Mouse (Mus musculus) CD4-positive helper T cell, adult 2 months (primary cell): Measurements from ENCODE around the gene Dennd1a.

ENCODE experiments used
- DNase-seq: peaks from one replicate; pipeline ENCODE4 v3.0.0-alpha.2; 2012; ENCODE audit warnings: low read depth, missing footprints, low spot score

The Dennd1a gene

GRCm38 (mm10) chr2:38111655-38112351, 175.4 kb downstream of the Dennd1a start:
- no peak for DNase-seq

- no peak for DNase-seq
Measured at GRCm38 (mm10) chr2:38108586-38108985, 178.6 kb downstream of the Dennd1a start.

- DNase-seq: no peak
Measured at GRCm38 (mm10) chr2:38102674-38103073, 184.5 kb downstream of the Dennd1a start.

- no peak for DNase-seq
Measured at GRCm38 (mm10) chr2:38100289-38100688, 186.9 kb downstream of the Dennd1a start.

- DNase-seq: no peak
Measured at GRCm38 (mm10) chr2:38099120-38099773, 187.9 kb downstream of the Dennd1a start.

- no peak for DNase-seq
Measured at GRCm38 (mm10) chr2:38097469-38097868, 189.7 kb downstream of the Dennd1a start.

GRCm38 (mm10) chr2:38096328-38096727, 190.9 kb downstream of the Dennd1a start:
- no peak for DNase-seq

- DNase-seq: no peak
Measured at GRCm38 (mm10) chr2:38094380-38095163, 192.6 kb downstream of the Dennd1a start.

GRCm38 (mm10) chr2:38093968-38094367, 193.2 kb downstream of the Dennd1a start:
- DNase-seq: no peak

GRCm38 (mm10) chr2:38093242-38093641, 193.9 kb downstream of the Dennd1a start:
- DNase-seq: no peak

GRCm38 (mm10) chr2:38088346-38088745, 198.8 kb downstream of the Dennd1a start:
- DNase-seq: no peak

GRCm38 (mm10) chr2:38085058-38085457, 202.1 kb downstream of the Dennd1a start:
- DNase-seq: no peak

- DNase-seq: no peak
Measured at GRCm38 (mm10) chr2:38083251-38083650, 203.9 kb downstream of the Dennd1a start.

GRCm38 (mm10) chr2:38074495-38074894, 212.7 kb downstream of the Dennd1a start:
- DNase-seq: no peak

GRCm38 (mm10) chr2:38072061-38072460, 215.1 kb downstream of the Dennd1a start:
- peak; percentile 44 for DNase-seq

GRCm38 (mm10) chr2:38068171-38068572, 219.0 kb downstream of the Dennd1a start:
- DNase-seq: no peak

GRCm38 (mm10) chr2:38065914-38066313, 221.3 kb downstream of the Dennd1a start:
- no peak for DNase-seq

- DNase-seq: no peak
Measured at GRCm38 (mm10) chr2:38064266-38064665, 222.9 kb downstream of the Dennd1a start.

GRCm38 (mm10) chr2:38062156-38062555, 225.0 kb downstream of the Dennd1a start:
- no peak for DNase-seq

GRCm38 (mm10) chr2:38061474-38061873, 225.7 kb downstream of the Dennd1a start:
- no peak for DNase-seq

GRCm38 (mm10) chr2:38052440-38052839, 234.8 kb downstream of the Dennd1a start:
- DNase-seq: no peak

- DNase-seq: no peak
Measured at GRCm38 (mm10) chr2:38051485-38052085, 235.6 kb downstream of the Dennd1a start.
